Comparison of ENCODE assay signal across 8 mouse cellular contexts in the genomic region with DNA sequence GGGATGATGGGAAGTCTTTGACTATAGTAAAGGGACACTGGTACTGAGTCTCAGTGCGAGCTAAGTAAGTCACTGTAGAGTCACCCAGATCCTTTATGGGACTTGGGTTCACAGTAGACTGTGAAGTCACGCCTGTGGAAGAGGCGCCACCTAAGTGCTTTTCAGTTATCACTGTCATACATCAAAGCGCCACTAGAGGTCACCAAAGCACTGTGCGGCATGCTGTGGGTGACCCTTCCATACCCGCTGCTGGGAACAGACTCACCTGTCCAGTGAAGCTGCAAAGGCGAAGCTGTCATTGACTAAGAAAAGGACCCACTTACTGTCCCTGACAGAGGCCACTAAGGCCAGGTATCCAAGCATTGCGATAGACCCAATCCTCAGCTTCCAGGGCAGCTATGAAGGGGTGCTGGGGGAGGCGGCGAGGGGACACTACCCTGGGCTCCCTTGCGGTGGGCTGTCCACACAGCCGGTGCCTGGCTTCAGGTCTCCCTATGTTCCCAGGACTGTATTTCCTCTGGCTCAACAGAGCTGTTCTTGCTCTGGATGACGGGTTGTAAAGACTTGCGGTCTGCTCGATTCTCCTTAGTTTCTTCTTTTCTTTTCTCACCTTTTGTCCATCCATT. TPM values are rescaled to one million over a fixed set of nuclear protein-coding genes. Genes with fewer than 3 reads are reported as not detected.
DNase-seq lines count a peak whose midpoint lies in the region; ATAC-seq and TF ChIP-seq lines count a peak whose summit lies in the region.

No protein-coding gene starts in this region.

- no peak for TF ChIP-seq EP300 in ES-Bruce4 (IDR thresholded peaks at IDR 0.05; ENCODE audit: insufficient read depth, low read depth, low read length)

- H3K9ac ChIP-seq in ES-Bruce4 (ENCODE audit: low read depth, poor library complexity, severe bottlenecking), result no peak overlapping the region
- H3K9ac ChIP-seq in forebrain, embryonic 12.5 days, result no peak overlapping the region
- no peak overlapping the region for H3K9ac ChIP-seq in lung, embryonic 16.5 days (ENCODE audit: low read length)

- H3K27ac ChIP-seq in ES-Bruce4 (ENCODE audit: insufficient read depth, low read length), result no peak overlapping the region
- no peak overlapping the region for H3K27ac ChIP-seq in forebrain, embryonic 12.5 days
- H3K27ac ChIP-seq in hindbrain, embryonic 10.5 days, result no peak overlapping the region
- no peak overlapping the region for H3K27ac ChIP-seq in lung, embryonic 16.5 days (ENCODE audit: low read length)

- H3K9me3 ChIP-seq in ES-Bruce4 (replicated peaks; ENCODE audit: control insufficient read depth, insufficient read depth, low read length, poor library complexity, severe bottlenecking), result no peaks in the 10 kb centered on the region
- H3K9me3 ChIP-seq in forebrain, embryonic 12.5 days, result 0 out of 2 replicates have a peak, but pooled peaks cover 2% of the 10 kb centered on the region
- no peaks in the 10 kb centered on the region for H3K9me3 ChIP-seq in hindbrain, embryonic 10.5 days
- no peaks in the 10 kb centered on the region for H3K9me3 ChIP-seq in lung, embryonic 16.5 days (ENCODE audit: control insufficient read depth, low read length)

- no peaks in the 10 kb centered on the region for H3K4me1 ChIP-seq in ES-Bruce4 (ENCODE audit: control insufficient read depth, insufficient read depth, low read length)
- no peaks in the 10 kb centered on the region for H3K4me1 ChIP-seq in forebrain, embryonic 12.5 days
- H3K4me1 ChIP-seq in hindbrain, embryonic 10.5 days (replicated peaks), result peaks cover 9% of the 10 kb centered on the region
- H3K4me1 ChIP-seq in lung, embryonic 16.5 days (replicated peaks; ENCODE audit: control insufficient read depth, insufficient read depth, low read length), result no peaks in the 10 kb centered on the region

- ATAC-seq in forebrain, embryonic 12.5 days (ENCODE audit: low FRiP score), result peak; percentile 70
- peak; percentile 47 for ATAC-seq in lung, embryonic 16.5 days (ENCODE audit: low read depth)

- WGBS in forebrain, embryonic 12.5 days, result 45% methylated on average over 15 of the region's 15 CpGs
- 47% methylated on average over 15 of the region's 15 CpGs for WGBS in hindbrain, embryonic 10.5 days
- 41% methylated on average over 15 of the region's 15 CpGs for WGBS in lung, embryonic 16.5 days

- no peak overlapping the region for H3K4me2 ChIP-seq in forebrain, embryonic 12.5 days
- H3K4me2 ChIP-seq in lung, embryonic 16.5 days (ENCODE audit: low read depth, low read length), result no peak overlapping the region

- peak; percentile 98 for TF ChIP-seq CTCF in ES-Bruce4 (IDR thresholded peaks at IDR 0.05; ENCODE audit: low read depth, low read length)

- DNase-seq in c-Kit-positive CD71-positive TER-119-negative erythroid progenitor cells, embryonic 14.5 days (ENCODE audit: low read depth), result peak; percentile 52
- DNase-seq in hindbrain, embryonic 10.5 days (ENCODE audit: low spot score), result peak; percentile 73
- DNase-seq in layer of hippocampus, adult 18-20 months (ENCODE audit: low spot score in 2 of 2), result peak; percentile 64 to 86
- peak; percentile 49 for DNase-seq in ovary, postnatal 10 days (ENCODE audit: low spot score)
- DNase-seq in thymus, postnatal 0 days (ENCODE audit: low spot score), result peak; percentile 78

- no peaks in the 10 kb centered on the region for H3K36me3 ChIP-seq in ES-Bruce4 (ENCODE audit: control insufficient read depth, insufficient read depth, low read length, poor library complexity, severe bottlenecking)
- no peaks in the 10 kb centered on the region for H3K36me3 ChIP-seq in forebrain, embryonic 12.5 days (replicated peaks)
- H3K36me3 ChIP-seq in hindbrain, embryonic 10.5 days, result no peaks in the 10 kb centered on the region
- H3K36me3 ChIP-seq in lung, embryonic 16.5 days (ENCODE audit: control insufficient read depth, insufficient read depth, low read length), result no peaks in the 10 kb centered on the region

- no peaks in the 10 kb centered on the region for H3K27me3 ChIP-seq in ES-Bruce4 (ENCODE audit: control insufficient read depth, insufficient read depth, low read length, poor library complexity, severe bottlenecking)
- H3K27me3 ChIP-seq in forebrain, embryonic 12.5 days, result 0 out of 2 replicates have a peak, but pooled peaks cover 5% of the 10 kb centered on the region
- H3K27me3 ChIP-seq in hindbrain, embryonic 10.5 days (ENCODE audit: insufficient read depth, poor library complexity, severe bottlenecking), result peaks cover 7% of the 10 kb centered on the region; the same call in 1 of the 2 replicates
- H3K27me3 ChIP-seq in lung, embryonic 16.5 days (ENCODE audit: control insufficient read depth, insufficient read depth, low read depth, low read length), result no peaks in the 10 kb centered on the region

- no peak overlapping the region for H3K4me3 ChIP-seq in ES-Bruce4 (ENCODE audit: low read depth, low read length)
- no peak overlapping the region for H3K4me3 ChIP-seq in forebrain, embryonic 12.5 days (replicated peaks)
- no peak overlapping the region for H3K4me3 ChIP-seq in hindbrain, embryonic 10.5 days
- H3K4me3 ChIP-seq in lung, embryonic 16.5 days (ENCODE audit: low read length), result no peak overlapping the region

- TF ChIP-seq POLR2A in ES-Bruce4 (IDR thresholded peaks at IDR 0.05; ENCODE audit: insufficient read depth, low read length), result no peak

RNA-seq across cellular contexts. Expression of gene Tbc1d2, which starts 39.5 kb away (rescaled TPM):
- 7.7 TPM in 2 replicates for polyA plus RNA-seq in ES-Bruce4 (2011; ENCODE audit: insufficient read depth, insufficient read length, low read depth, missing spikeins)
- polyA plus RNA-seq in forebrain, embryonic 12.5 days (2016; fragmentation: Nextera tagmentation; extraction: Ambion mirVana), result 0.83 and 0.98 TPM in 2 replicates
- 1.2 and 2.0 TPM in 2 replicates for polyA plus RNA-seq in hindbrain, embryonic 10.5 days (2016; fragmentation: Nextera tagmentation; extraction: Ambion mirVana)
- total RNA-seq in layer of hippocampus, adult 18-20 months (2021), result 1 to 10 TPM; 2.7 to 2.9 TPM
- polyA plus RNA-seq in lung, embryonic 16.5 days (2015; fragmentation: Nextera tagmentation; extraction: Ambion mirVana), result 4.2 and 4.3 TPM in 2 replicates
- polyA plus RNA-seq in thymus, postnatal 0 days (2015; fragmentation: Nextera tagmentation; extraction: Ambion mirVana), result 2.1 and 2.2 TPM in 2 replicates
